Mouse (Mus musculus) T-cell, adult 2 months (primary cell): Measurements from ENCODE around the gene Serpina3j.
"Not testable (repeated sequence)": the region's sequence is repeated elsewhere in the genome, so short reads cannot be mapped to it uniquely, and the experiment has no call there.

Experiments used
- DNase-seq: peaks from one replicate; pipeline ENCODE4 v3.0.0; 2022; ENCODE audit warnings: low spot score

Serpina3j gene

GRCm38 (mm10) chr12:104314253-104314652 lies at the start of gene Serpina3j:
Serpina3j (plus strand) TSS chr12:104314553.
- no peak for DNase-seq

GRCm38 (mm10) chr12:104266374-104266773 lies 48.0 kb upstream of the Serpina3j start:
- DNase-seq, result no peak

DNA sequence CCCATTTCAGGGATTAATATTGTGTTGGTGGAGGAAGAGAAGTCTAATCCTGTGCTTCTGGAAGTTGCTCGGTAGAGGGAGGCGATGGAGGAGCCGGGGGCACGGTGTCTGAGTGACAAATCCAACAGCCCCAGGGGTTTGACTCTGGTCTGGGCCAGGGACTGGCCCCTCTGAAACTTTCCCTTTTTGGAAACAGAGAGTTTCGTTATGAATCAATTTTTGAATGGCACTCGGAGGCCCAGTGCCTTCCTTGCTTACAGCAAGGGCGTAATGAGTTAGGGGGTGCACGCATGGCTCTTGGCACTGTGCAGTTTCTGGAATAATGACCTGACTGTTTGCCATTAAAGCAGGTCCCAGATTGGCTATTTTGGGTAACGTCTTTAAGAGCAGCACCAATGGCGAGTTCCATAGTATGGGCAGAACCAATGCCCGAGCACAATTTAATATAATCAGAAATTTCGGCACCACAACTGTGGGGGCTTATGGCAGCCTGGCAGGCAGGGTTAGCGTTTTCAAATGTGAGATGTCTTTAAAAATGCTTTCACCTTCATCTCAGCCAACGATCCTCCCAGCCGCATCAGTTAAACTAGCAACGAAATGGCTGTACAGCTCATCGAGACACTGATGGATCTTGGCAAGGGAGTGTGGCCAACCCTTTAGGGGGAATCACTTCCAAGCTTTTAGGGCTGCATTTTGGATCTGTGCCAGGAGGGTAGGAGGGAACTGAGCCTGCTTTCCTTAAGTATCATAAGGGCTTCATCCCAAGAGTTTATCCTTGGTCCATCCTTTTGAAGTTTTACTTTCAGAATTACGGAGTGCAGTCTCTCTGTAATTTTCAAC lies 35.9 kb upstream of the Serpina3j start:
- no peak for DNase-seq

GRCm38 (mm10) chr12:104279056-104279435 lies 35.3 kb upstream of the Serpina3j start:
- no peak for DNase-seq

DNA sequence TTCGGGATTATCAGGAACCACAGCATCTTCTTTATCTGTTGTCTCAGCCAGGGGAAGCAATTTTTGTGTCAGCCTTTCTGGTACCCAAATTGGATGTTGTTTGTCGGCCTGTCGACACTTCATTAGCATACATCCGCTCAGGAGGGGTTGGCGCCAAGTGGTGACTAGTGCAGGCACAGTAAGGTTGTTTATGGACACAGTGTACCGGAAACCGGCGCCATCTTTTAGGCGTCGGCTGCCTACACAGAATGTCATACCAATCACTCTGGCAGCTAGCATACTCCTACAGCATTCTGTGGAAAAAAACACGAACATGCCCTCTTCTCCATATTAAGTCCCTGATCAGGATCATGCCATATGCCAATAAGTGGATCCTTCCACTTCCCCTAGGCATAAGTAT lies 31.0 kb upstream of the Serpina3j start:
- no peak for DNase-seq

GRCm38 (mm10) chr12:104288336-104288735 lies 26.0 kb upstream of the Serpina3j start:
- DNase-seq, result no peak

DNA sequence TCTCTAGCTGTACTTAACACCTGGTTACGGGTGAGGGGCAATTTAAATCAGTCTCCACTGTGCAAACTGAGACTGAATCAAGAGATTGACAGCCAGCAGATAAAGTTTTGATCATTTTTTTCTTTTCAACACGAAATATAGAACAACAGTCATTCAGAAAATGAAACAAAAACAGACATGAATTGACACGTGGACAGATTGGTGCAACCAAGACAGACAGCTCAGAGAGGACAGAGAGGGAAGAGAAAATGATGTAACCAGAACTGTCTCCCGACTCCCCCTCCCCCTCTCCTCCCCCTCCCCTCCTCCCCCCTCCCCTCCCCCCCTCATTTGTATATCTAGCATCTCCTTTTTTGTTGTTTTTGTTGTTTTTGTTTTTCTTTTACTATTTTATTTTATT lies 24.5 kb upstream of the Serpina3j start:
- no peak for DNase-seq

- DNase-seq, result no peak
These were observed 20.4 kb upstream of the Serpina3j start for GRCm38 (mm10) chr12:104293963-104294362.

- DNase-seq, result no peak
These were observed 16.3 kb upstream of the Serpina3j start for GRCm38 (mm10) chr12:104298049-104298448.

DNA sequence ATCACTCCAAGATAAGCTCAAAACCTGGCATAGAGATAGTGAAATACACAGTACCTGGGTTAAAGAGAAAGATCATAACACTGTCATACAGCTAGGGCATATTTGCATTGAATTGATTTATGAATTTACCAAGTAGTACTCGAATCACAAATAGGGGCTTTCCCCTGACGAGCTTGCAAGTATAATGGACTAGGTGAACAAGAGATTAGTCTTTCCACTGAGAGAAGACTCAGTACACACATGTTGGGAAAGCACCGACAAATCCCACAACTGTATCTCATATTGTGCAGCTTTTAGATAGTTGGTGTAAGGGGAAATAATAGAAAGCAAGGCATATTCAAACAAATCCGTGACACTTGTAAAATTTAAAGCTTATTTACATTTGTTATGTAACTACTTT lies 8.4 kb upstream of the Serpina3j start:
- DNase-seq, result no peak

DNA sequence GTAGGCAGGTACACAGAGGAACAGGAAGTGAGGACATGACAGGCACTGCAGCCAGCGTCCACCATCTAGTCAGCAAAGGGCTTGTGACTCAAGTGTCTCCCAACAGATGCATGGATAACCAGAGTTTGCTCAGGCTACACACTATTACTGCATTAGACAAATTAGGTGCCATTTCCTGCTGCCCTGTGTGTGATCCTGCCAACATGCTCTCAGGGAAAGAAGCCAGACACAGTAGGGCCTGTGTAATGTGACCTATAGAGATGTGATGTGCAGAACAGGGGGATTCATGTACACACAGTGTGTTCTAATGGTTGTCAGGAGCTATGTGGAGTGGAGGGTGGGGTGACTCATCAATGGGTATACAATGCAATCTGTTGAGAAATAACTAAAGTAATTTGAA lies 8.1 kb downstream of the Serpina3j start:
- DNase-seq, result no peak

DNA sequence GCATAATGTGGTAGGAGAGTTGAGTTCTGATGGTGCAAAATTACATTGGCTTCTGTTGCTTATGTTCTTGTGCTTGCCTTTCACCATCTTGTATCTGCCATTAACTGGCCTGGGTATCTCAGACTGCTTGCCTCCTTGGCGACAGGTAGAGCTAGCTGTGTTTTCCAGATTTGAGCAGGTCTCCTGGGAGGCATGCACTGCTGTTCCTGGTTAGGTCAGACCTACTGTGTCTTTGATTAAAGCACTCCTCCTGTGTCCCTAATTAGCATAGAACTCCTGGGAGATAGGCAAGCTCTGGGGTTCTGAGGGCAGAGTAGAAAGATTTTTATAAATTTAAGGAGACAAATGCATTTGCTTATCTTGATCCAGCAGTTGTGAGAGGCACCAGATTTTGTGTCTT lies 17.3 kb downstream of the Serpina3j start:
- no peak for DNase-seq

DNA sequence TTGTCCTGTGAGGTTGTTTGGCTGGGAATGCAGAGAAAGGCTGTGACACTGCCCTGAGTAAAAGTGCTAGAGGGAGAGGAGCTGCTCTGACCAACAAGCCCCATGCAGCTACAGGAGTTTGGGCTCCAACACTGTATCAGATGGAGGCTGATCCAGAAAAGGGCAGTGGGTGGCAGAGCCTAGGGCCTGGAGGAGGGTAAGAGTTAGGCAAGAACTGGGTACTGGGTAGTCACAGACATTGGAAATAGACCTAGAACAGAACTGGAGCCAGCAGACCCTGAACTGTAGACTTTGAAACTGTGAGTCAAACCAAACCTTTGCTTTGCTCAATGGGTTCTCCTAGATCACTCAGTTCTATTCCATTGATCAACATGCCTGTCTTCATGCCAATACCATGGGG lies 22.5 kb downstream of the Serpina3j start:
- DNase-seq, result not testable (repeated sequence)

DNA sequence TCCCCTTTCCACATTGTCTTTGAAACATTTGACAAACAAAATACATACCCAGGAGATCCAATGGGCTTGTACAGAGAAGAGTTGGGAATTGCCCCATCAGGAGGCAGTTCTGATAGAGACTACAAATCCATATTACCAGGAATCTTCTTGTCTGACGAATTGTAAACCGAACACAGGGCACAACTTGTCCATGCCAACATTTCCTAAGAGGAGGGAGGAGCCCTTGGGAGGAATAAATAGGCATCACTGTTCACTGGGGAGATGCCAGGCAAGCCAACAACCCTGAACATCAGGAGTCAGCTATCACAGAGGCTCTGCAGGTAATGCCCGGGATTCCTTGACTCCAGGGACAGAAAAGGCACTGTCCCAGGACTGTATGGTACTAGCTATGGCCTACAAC lies 23.9 kb downstream of the Serpina3j start, which contains the start of the genes Serpina3k and Serpina3m:
Serpina3k (plus strand) TSS at position 261 of the 400 bp plus-strand sequence.
Serpina3m (plus strand) TSS at position 261 of the 400 bp plus-strand sequence.
- not testable (repeated sequence) for DNase-seq

- no peak for DNase-seq
These were observed 24.4 kb downstream of the Serpina3j start for GRCm38 (mm10) chr12:104338705-104339104.

DNA sequence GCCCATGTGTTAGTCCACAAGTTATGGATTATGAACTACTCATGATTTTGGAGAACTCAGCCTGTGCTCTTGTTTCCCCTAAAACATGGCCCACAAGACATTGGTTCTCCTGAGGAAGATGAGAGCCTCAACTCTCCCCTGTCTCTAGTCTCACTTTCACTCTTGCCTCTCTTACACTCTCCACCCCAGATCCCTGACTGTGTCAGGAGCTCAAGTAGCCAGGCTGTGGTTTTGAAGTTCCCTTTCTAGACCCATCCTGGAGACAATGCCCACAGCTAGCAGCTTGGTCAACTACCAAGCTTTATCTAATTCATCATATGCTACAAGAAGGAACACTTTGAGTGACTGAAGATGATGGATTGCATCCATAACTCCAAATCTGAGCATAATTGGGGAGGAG lies 28.1 kb downstream of the Serpina3j start:
- DNase-seq, result not testable (repeated sequence)

DNA sequence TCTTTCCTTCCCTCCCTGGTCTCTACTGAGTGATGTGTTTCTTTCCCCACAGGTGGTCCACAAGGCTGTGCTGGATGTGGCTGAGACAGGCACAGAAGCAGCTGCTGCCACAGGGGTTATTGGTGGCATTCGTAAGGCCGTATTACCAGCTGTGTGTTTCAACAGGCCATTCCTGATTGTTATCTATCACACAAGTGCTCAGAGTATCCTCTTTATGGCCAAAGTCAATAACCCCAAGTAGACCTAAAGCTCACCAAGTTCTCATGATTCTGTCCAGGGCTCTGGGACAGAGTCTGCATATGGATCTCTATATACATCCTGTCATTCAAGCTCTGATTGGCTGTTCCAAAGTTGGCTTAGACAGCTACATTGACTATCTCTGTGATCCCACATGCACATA lies 30.8 kb downstream of the Serpina3j start:
- no peak for DNase-seq

- no peak for DNase-seq
These were observed 31.4 kb downstream of the Serpina3j start for GRCm38 (mm10) chr12:104345707-104346106.

DNA sequence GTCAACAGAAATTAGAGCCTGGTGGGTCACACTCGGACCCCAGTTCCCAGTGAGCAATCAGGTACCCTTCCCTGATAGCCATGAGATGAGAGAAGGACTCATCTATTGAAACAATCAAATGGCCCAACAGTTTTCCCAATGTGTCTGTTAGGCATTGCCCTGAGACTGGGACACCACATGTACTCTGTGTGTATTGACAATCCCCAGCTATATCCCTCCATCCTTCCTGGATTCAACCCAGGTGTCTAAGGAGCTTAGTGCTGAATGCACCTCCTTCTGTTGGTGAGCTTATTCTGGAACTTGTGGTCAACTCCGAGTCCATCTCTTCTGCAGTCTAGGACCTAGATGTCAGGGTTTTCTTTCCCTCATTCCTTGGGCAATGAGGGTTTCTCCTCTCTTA lies 32.7 kb downstream of the Serpina3j start:
- no peak for DNase-seq

DNA sequence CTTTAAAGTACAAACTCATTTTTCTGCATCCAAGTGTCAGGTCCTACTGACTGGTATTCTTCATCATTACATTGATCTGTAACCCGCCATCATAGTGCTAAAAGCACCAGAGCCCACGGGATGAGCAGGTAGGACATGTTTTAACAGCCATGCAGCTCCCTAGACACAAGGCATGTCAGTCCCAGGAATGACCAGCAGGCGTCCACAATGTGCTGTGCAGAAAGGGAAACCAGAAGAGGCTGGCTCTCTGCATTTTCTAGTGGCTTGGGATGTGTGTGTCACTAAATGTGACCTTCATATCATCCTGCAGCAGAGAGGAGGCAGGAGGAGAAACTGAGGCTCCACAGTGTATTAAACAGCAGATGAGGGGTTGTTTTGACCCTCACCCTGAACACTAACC lies 37.5 kb downstream of the Serpina3j start:
- not testable (repeated sequence) for DNase-seq

DNA sequence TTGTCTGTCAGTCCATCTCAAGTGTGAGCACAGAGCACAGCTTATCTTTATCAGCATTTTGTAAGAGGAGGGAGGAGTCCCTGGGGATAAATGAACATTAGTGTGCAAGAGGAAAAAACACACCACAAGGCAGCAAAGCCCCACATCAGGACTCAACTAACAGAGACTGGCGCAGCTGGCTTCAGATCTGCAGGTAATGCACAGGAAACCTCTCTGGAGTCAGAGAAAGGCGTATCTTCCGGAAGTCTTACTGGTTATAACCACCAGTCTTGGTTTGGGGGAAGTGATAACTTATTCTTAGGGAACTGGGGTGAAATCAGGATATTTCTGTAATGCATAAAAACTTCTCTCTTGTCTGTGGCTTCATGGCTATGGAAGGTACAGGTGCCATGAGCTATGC lies 41.7 kb downstream of the Serpina3j start:
- DNase-seq, result no peak

- DNase-seq, result no peak
These were observed 55.6 kb downstream of the Serpina3j start for GRCm38 (mm10) chr12:104369986-104370385.
